Mouse (Mus musculus): ENCODE data around the gene Celsr1. TPM values are rescaled to one million over a fixed set of nuclear protein-coding genes. Genes with fewer than 3 reads are reported as not detected.

Gene Celsr1
- polyA plus RNA-seq, 1 experiment = 40.0 TPM

DNA sequence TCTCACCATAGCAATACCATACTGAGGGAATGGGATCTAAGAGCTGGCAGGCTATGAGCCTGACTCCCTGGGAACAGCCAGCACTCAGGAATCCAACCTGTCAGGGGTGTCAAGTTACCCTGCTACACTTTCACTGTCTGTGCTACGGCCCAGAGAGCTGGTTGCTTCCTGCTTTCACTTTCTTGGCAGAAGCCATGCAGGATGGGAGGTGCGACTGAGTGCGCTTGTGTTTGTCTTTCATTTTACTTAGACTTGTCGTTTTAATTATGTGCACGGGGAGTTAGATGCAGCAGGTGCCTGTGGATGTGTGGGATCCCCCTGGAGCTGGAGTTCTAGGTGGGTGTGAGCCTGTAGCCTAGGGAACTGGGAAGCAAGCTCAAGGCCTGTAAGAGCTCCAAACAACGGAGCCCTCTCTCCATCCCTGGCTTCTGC lies 25.9 kb downstream of the Celsr1 start:
- Histone ChIP-seq H3K27ac (ENCODE audit: control insufficient read depth, insufficient read depth, low read length) (peak overlapping the region; percentile 81), H3K36me3 (ENCODE audit: control insufficient read depth, insufficient read depth, low read length) (no peaks in the 10 kb centered on the region), H3K27me3 (ENCODE audit: control insufficient read depth, insufficient read depth, low read length) (no peaks in the 10 kb centered on the region), H3K4me1 (replicated peaks; ENCODE audit: control insufficient read depth, insufficient read depth, low read length) (peaks cover 29% of the 10 kb centered on the region), H3K4me3 (ENCODE audit: control insufficient read depth, insufficient read depth, low read length) (peak overlapping the region; percentile 30)
- TF ChIP-seq CTCF (IDR thresholded peaks at IDR 0.05; ENCODE audit: borderline replicate concordance, control insufficient read depth, extremely low read depth, insufficient read depth, low read length, poor library complexity) (no peak), POLR2A (IDR thresholded peaks at IDR 0.05; ENCODE audit: control insufficient read depth, extremely low read depth, insufficient read depth, low read length, poor library complexity) (no peak)
- 9% methylated on average over 6 of the region's 6 CpGs for WGBS
- DNase-seq = peak; percentile 35

DNA sequence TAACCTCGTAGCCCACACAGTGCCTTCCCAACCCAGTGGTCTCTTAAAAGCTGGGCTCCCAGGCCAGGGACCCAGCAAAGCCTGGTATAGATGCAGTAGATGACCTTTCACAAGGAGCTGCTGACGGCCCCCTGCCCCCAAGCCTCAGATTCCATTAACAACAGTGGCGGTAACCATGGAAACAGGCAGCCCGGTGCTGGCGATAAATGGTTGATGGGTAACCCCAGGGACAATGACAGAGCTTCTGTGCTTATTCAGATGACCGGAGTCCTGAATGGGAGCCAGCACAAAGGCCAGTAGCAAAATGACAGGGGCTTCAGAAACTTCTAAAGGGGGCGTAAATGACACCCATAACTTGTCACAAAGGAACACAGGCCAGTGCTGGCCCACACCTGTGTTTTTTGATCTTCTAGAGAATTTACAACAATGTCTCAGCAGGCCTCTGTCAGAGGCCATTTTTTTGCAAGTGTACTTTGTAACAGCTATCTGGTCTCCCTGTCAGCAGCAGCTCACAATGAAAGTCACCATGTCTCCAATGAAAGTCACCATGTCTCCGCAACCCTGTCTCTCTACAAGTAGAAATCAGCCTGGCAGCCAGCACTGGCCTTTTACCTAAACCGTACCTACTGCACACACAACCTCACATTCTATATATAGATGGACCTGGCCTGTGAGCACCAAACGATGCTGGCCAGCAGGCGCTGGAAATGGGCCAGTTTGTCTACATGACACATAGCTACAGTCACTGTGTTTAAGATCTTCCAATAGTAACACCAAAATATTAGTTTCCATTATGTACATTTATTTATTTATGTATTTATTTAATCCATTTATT lies 27.7 kb downstream of the Celsr1 start:
- H3K4me3 ChIP-seq (ENCODE audit: control insufficient read depth, insufficient read depth, low read length) = no peak overlapping the region
- no peaks in the 10 kb centered on the region for H3K36me3 ChIP-seq (ENCODE audit: control insufficient read depth, insufficient read depth, low read length)
- no peak for TF ChIP-seq POLR2A (IDR thresholded peaks at IDR 0.05; ENCODE audit: control insufficient read depth, extremely low read depth, insufficient read depth, low read length, poor library complexity)
- TF ChIP-seq CTCF (IDR thresholded peaks at IDR 0.05; ENCODE audit: borderline replicate concordance, control insufficient read depth, extremely low read depth, insufficient read depth, low read length, poor library complexity) = no peak
- 89% methylated on average over 11 of the region's 11 CpGs for WGBS
- H3K4me1 ChIP-seq (replicated peaks; ENCODE audit: control insufficient read depth, insufficient read depth, low read length) = peaks cover 35% of the 10 kb centered on the region
- no peak for DNase-seq
- H3K27ac ChIP-seq (ENCODE audit: control insufficient read depth, insufficient read depth, low read length) = no peak overlapping the region
- no peaks in the 10 kb centered on the region for H3K27me3 ChIP-seq (ENCODE audit: control insufficient read depth, insufficient read depth, low read length)

DNA sequence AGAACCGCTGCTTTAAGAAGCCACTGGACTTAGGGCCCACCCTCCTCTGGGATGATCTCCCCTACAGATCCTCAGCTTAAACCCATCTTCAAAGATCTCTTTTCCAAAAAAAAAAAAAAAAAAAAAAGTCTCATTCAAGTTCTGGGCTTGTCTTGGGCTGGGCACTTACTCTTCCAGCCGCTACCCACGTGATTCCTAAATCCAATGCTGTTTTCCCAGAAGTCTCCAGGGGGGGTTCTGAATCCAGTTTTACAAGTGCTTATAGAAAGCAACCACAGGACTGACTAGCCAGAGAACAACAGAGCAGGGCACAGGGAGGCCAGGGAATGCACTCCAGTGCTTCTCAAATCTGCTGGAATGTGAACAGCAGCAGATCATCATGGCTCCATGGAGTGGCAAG lies 29.5 kb downstream of the Celsr1 start:
- Histone ChIP-seq H3K4me1 (replicated peaks; ENCODE audit: control insufficient read depth, insufficient read depth, low read length) (peaks cover 38% of the 10 kb centered on the region), H3K27ac (ENCODE audit: control insufficient read depth, insufficient read depth, low read length) (no peak overlapping the region), H3K27me3 (ENCODE audit: control insufficient read depth, insufficient read depth, low read length) (no peaks in the 10 kb centered on the region), H3K36me3 (ENCODE audit: control insufficient read depth, insufficient read depth, low read length) (no peaks in the 10 kb centered on the region), H3K4me3 (ENCODE audit: control insufficient read depth, insufficient read depth, low read length) (no peak overlapping the region)
- TF ChIP-seq CTCF (IDR thresholded peaks at IDR 0.05; ENCODE audit: borderline replicate concordance, control insufficient read depth, extremely low read depth, insufficient read depth, low read length, poor library complexity) (no peak), POLR2A (IDR thresholded peaks at IDR 0.05; ENCODE audit: control insufficient read depth, extremely low read depth, insufficient read depth, low read length, poor library complexity) (no peak)
- WGBS = 98% methylated on average over 3 of the region's 3 CpGs
- DNase-seq = no peak

DNA sequence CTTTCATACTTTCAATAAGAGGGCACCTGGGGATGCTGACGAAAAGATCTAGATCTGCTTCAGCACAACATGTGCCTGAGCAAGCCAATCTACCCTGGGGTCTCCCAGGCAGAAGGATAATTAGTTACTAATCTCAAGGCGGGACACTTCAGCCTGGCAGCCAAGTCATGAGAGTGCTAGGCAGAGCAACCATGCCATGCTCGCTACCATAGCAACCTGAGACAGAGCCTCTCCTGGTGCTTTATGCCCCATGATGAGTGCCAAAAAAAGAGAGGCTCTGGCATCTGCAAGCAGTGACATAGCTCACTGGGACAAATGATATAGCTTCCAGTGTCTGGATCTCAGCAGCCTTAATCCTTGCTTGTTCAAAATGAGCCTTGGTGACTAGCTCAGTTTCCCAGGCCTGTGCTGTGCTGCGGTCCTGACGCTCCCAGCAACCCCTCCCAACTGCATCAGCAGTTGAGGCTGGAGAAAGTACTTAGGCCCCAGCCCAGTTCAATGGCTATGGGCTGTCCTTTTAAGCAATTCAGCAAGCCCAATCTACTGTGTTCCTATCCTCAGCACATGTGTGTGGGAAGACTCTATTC lies 32.8 kb downstream of the Celsr1 start:
- Histone ChIP-seq H3K36me3 (ENCODE audit: control insufficient read depth, insufficient read depth, low read length) (no peaks in the 10 kb centered on the region), H3K27me3 (ENCODE audit: control insufficient read depth, insufficient read depth, low read length) (no peaks in the 10 kb centered on the region), H3K4me1 (replicated peaks; ENCODE audit: control insufficient read depth, insufficient read depth, low read length) (peaks cover 28% of the 10 kb centered on the region), H3K4me3 (ENCODE audit: control insufficient read depth, insufficient read depth, low read length) (no peak overlapping the region), H3K27ac (ENCODE audit: control insufficient read depth, insufficient read depth, low read length) (no peak overlapping the region)
- TF ChIP-seq POLR2A (IDR thresholded peaks at IDR 0.05; ENCODE audit: control insufficient read depth, extremely low read depth, insufficient read depth, low read length, poor library complexity) (no peak), CTCF (IDR thresholded peaks at IDR 0.05; ENCODE audit: borderline replicate concordance, control insufficient read depth, extremely low read depth, insufficient read depth, low read length, poor library complexity) (no peak)
- 92% methylated on average over 5 of the region's 5 CpGs for WGBS
- no peak for DNase-seq

DNA sequence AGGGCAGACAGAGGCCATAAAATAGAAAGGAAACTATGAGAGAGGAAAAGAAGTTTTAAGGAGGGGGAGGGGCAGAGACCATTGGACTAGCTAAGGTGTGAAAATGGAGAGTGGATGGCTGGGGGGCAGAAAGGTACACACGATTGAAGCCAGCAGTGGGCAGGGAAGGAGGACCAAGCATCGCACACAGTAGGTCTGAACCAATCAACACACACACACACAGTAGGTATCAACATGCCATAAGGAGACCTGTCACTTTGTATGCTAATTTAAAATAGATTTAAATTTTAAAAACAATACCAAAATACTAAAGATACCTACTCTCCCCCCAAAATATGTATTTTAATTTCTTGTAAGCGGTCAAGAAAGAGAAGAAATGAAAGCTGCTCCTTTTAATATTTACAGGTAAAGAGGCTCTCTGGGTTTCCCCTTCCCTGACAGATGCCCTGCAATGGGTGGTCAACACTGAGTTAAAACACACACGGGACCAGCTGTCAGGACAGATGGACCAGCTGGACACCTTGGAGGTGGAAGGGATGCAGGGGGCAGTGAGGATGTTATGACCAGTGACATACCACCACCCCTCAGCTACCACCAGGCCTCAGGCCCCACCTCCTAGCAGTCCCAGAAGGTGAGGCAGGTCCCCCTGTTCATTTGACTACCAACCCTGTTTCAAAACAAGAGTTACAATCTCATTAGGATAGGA lies 34.9 kb downstream of the Celsr1 start:
- DNase-seq = no peak
- Histone ChIP-seq H3K4me3 (ENCODE audit: control insufficient read depth, insufficient read depth, low read length) (no peak overlapping the region), H3K36me3 (ENCODE audit: control insufficient read depth, insufficient read depth, low read length) (no peaks in the 10 kb centered on the region), H3K27ac (ENCODE audit: control insufficient read depth, insufficient read depth, low read length) (no peak overlapping the region), H3K27me3 (ENCODE audit: control insufficient read depth, insufficient read depth, low read length) (no peaks in the 10 kb centered on the region), H3K4me1 (replicated peaks; ENCODE audit: control insufficient read depth, insufficient read depth, low read length) (peaks cover 23% of the 10 kb centered on the region)
- no peak for TF ChIP-seq POLR2A (IDR thresholded peaks at IDR 0.05; ENCODE audit: control insufficient read depth, extremely low read depth, insufficient read depth, low read length, poor library complexity)
- TF ChIP-seq CTCF (IDR thresholded peaks at IDR 0.05; ENCODE audit: borderline replicate concordance, control insufficient read depth, extremely low read depth, insufficient read depth, low read length, poor library complexity) = no peak
- WGBS = 92% methylated on average over 4 of the region's 4 CpGs

DNA sequence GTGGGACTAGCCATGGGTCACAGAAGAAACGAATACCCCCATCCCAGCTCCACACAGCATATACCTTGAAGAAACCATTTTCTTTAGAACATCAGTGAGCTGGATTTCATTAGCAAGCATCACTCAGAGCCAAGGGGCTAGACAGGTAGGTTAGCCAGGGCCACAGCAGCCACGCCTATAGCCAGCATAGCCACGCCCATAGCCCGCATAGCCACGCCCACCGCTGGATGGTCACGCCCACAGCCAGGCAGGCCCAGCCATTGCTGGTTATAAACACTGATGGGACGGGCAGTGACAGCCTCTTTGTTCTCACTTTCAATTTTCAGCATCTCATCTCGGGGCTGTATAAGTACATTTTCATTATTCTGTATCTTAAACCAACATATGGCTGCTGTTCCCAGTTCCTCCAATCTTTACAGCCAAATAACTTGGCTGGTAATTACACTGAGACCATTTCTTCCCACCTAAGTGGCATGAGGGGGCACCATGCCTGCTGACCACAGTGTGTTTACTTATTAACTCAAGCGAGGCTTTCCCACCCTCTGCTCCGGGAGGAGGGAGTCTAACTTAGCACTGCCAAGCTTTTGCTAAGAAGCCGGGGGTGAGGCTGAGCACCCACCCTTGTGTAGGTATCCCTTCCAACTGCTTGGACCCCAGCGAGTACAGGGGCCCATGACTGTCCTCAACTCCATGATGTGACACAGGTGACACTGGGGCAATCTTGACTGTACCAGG lies 37.4 kb downstream of the Celsr1 start:
- WGBS = 84% methylated on average over 13 of the region's 13 CpGs
- TF ChIP-seq POLR2A (IDR thresholded peaks at IDR 0.05; ENCODE audit: control insufficient read depth, extremely low read depth, insufficient read depth, low read length, poor library complexity) = no peak
- TF ChIP-seq CTCF (IDR thresholded peaks at IDR 0.05; ENCODE audit: borderline replicate concordance, control insufficient read depth, extremely low read depth, insufficient read depth, low read length, poor library complexity) = no peak
- DNase-seq = no peak
- peaks cover 33% of the 10 kb centered on the region for H3K4me1 ChIP-seq (replicated peaks; ENCODE audit: control insufficient read depth, insufficient read depth, low read length)
- no peak overlapping the region for H3K27ac ChIP-seq (ENCODE audit: control insufficient read depth, insufficient read depth, low read length)
- no peak overlapping the region for H3K4me3 ChIP-seq (ENCODE audit: control insufficient read depth, insufficient read depth, low read length)
- no peaks in the 10 kb centered on the region for H3K27me3 ChIP-seq (ENCODE audit: control insufficient read depth, insufficient read depth, low read length)
- H3K36me3 ChIP-seq (ENCODE audit: control insufficient read depth, insufficient read depth, low read length) = no peaks in the 10 kb centered on the region
